Mouse (Mus musculus): ENCODE measurements at regions not wholly inside any gene's neighbourhood (a gene's known extent, or its start where the extent isn't known, plus 50 kb on each side); places are given as distances from the start of the nearest gene placed in this dataset.

DNA sequence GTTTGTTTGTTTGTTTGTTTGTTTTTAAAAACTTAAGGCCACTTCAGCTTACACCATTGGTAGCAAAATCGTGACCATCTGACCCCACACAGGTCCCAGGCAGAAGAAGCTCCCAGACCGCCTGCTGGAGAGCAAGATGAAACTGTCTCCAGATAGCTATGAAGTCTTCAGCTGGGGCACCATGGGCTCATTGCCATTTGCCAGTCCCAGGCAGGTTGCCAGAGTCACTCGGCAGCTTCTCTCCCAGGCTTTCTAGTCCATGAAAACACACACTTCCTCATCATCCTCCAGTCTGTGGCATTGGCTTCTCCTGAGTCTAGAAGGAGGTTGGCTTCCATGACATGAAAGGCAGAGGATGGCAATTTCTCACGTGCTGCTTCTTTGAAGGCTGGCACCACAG is 293.5 kb upstream of the N4bp1 start:
- no peak for TF ChIP-seq CTCF (conservative IDR thresholded peaks at IDR 0.05; ENCODE audit: insufficient read depth, insufficient read length, low read depth, low read length)
- TF ChIP-seq POLR2A (IDR thresholded peaks at IDR 0.05; ENCODE audit: low read depth, low read length): no peak
